Mouse (Mus musculus) CH12.LX (cell line): Measurements from ENCODE around the gene Ap3s2. TPM values are rescaled to one million over a fixed set of nuclear protein-coding genes. Genes with fewer than 3 reads are reported as not detected.

Source experiments
- DNase-seq: peaks from one replicate; pipeline ENCODE4 v3.0.0-alpha.2; 2013; ENCODE audit errors: extremely low read depth
- H3K27ac ChIP-seq: 2 replicates; pipeline ENCODE4 v1.5.1; 2012; ENCODE audit warnings: low read depth, mild to moderate bottlenecking, control low read depth, moderate library complexity; ENCODE audit not compliant: insufficient read depth
- H3K27me3 ChIP-seq: replicated peaks from 2 replicates; pipeline ENCODE3; 2012; ENCODE audit warnings: inconsistent platforms
- H3K36me3 ChIP-seq, 2 experiments: replicated peaks in 1 of 2; 2 replicates each; pipeline versions ENCODE3 to v1.6.1; 2012; ENCODE audit warnings: inconsistent platforms in 1 of 2, low read length in 1 of 2, mild to moderate bottlenecking in 1 of 2, mixed read lengths in 1 of 2, moderate library complexity in 1 of 2; ENCODE audit not compliant: control insufficient read depth in 1 of 2, insufficient read depth in 1 of 2
- H3K4me1 ChIP-seq, 2 experiments: 2 replicates each; pipeline ENCODE4 v1.6.1; 2012; ENCODE audit warnings: inconsistent platforms in 1 of 2, moderate library complexity in 1 of 2; ENCODE audit not compliant: insufficient read depth in 2 of 2, control insufficient read depth in 1 of 2
- H3K4me2 ChIP-seq: 2 replicates; pipeline ENCODE4 v1.6.1; 2012; ENCODE audit warnings: low read depth, mild to moderate bottlenecking, control low read depth; ENCODE audit not compliant: poor library complexity, insufficient read depth, severe bottlenecking
- H3K4me3 ChIP-seq, 3 experiments: fragments of 150-350 bp in 1 of 3; sonication (generic) in 1 of 3; replicated peaks in 1 of 3; 2 replicates each; pipeline versions ENCODE3 to v1.5.1; 2011 to 2012; ENCODE audit warnings: low read depth in 2 of 3, low read length in 2 of 3, mild to moderate bottlenecking in 2 of 3, moderate library complexity in 2 of 3, control low read depth in 1 of 3, improper control_type of control experiment in 1 of 3, inconsistent platforms in 1 of 3, mixed read lengths in 1 of 3; ENCODE audit not compliant: poor library complexity in 1 of 3
- H3K79me2 ChIP-seq: replicated peaks from 2 replicates; pipeline ENCODE4 v1.6.1; 2012; ENCODE audit warnings: mild to moderate bottlenecking, moderate library complexity; ENCODE audit not compliant: control insufficient read depth, poor library complexity, insufficient read depth, severe bottlenecking; ENCODE audit errors: extremely low read depth
- H3K9ac ChIP-seq: 2 replicates; pipeline ENCODE4 v1.6.1; 2012; ENCODE audit warnings: low read depth, mild to moderate bottlenecking, control low read depth, moderate library complexity; ENCODE audit not compliant: insufficient read depth
- H3K9me3 ChIP-seq: replicated peaks from 2 replicates; pipeline ENCODE3; 2012; ENCODE audit warnings: low read length, inconsistent platforms, mixed read lengths
- CHD1 ChIP-seq: IDR thresholded peaks from 2 replicates; pipeline ENCODE4 v1.6.1; 2012; ENCODE audit warnings: low read depth, low read length, improper control_type of control experiment, inconsistent platforms
- ELF1 ChIP-seq: IDR thresholded peaks from 2 replicates; pipeline ENCODE4 v1.6.1; 2014; ENCODE audit warnings: low read depth, mild to moderate bottlenecking, inconsistent platforms, low read length, improper control_type of control experiment
- ETS1 ChIP-seq: conservative IDR thresholded peaks from 2 replicates; pipeline ENCODE4 v1.6.1; 2012; ENCODE audit warnings: low read depth, mild to moderate bottlenecking, inconsistent platforms, low read length, improper control_type of control experiment, moderate library complexity
- GABPA ChIP-seq: IDR thresholded peaks from 2 replicates; pipeline ENCODE4 v1.6.1; 2012; ENCODE audit warnings: low read depth, low read length, improper control_type of control experiment, inconsistent platforms; ENCODE audit not compliant: insufficient replicate concordance
- IRF4 ChIP-seq: IDR thresholded peaks from 2 replicates; pipeline ENCODE4 v1.6.1; 2014; ENCODE audit warnings: low read depth, mild to moderate bottlenecking, inconsistent platforms, low read length, improper control_type of control experiment
- JUN ChIP-seq: IDR thresholded peaks from 2 replicates; pipeline ENCODE4 v1.6.1; 2011; ENCODE audit warnings: low read depth, mild to moderate bottlenecking, low read length, improper control_type of control experiment, moderate library complexity; ENCODE audit not compliant: insufficient read depth
- JUND ChIP-seq: conservative IDR thresholded peaks from 2 replicates; pipeline ENCODE4 v1.6.1; 2011; ENCODE audit warnings: low read depth, low read length, improper control_type of control experiment
- KAT2A ChIP-seq: IDR thresholded peaks from 2 replicates; pipeline ENCODE4 v1.6.1; 2012; ENCODE audit warnings: low read length, improper control_type of control experiment, inconsistent platforms; ENCODE audit not compliant: insufficient replicate concordance
- MAZ ChIP-seq: IDR thresholded peaks from 2 replicates; pipeline ENCODE4 v1.6.1; 2012; ENCODE audit warnings: low read depth, mild to moderate bottlenecking, inconsistent platforms, low read length, improper control_type of control experiment, moderate library complexity
- MEF2A ChIP-seq: IDR thresholded peaks from 2 replicates; pipeline ENCODE4 v1.6.1; 2014; ENCODE audit warnings: low read depth, mild to moderate bottlenecking, inconsistent platforms, low read length, improper control_type of control experiment, borderline replicate concordance
- MYC ChIP-seq: IDR thresholded peaks from 2 replicates; pipeline ENCODE4 v1.6.1; 2011; ENCODE audit warnings: low read depth, mild to moderate bottlenecking, improper control_type of control experiment, low read length
- POLR2A ChIP-seq: IDR thresholded peaks from 2 replicates; pipeline ENCODE4 v1.6.1; 2011; ENCODE audit warnings: low read depth, mild to moderate bottlenecking, improper control_type of control experiment, low read length
- POLR2AphosphoS2 ChIP-seq: IDR thresholded peaks from 2 replicates; pipeline ENCODE4 v1.6.1; 2011; ENCODE audit warnings: low read depth, low read length, improper control_type of control experiment
- SIN3A ChIP-seq: IDR thresholded peaks from 2 replicates; pipeline ENCODE4 v1.6.1; 2012; ENCODE audit warnings: low read length, improper control_type of control experiment, inconsistent platforms
- TCF12 ChIP-seq: IDR thresholded peaks from 2 replicates; pipeline ENCODE4 v1.6.1; 2014; ENCODE audit warnings: low read depth, mild to moderate bottlenecking, inconsistent platforms, low read length, improper control_type of control experiment
- USF1 ChIP-seq: IDR thresholded peaks from 2 replicates; pipeline ENCODE4 v1.6.1; 2014; ENCODE audit warnings: low read depth, mild to moderate bottlenecking, inconsistent platforms, low read length, improper control_type of control experiment
- USF2 ChIP-seq: conservative IDR thresholded peaks from 2 replicates; pipeline ENCODE4 v1.6.1; 2011; ENCODE audit warnings: low read depth, low read length, improper control_type of control experiment
- ZNF384 ChIP-seq: IDR thresholded peaks from 2 replicates; pipeline ENCODE4 v1.6.1; 2012; ENCODE audit warnings: low read depth, low read length, improper control_type of control experiment, inconsistent platforms
- dilution Hi-C: fragments of 300-500 bp; cut with MboI; formaldehyde crosslinking; loops from 2 replicates; pipeline ENCODE4 v1.14.3; 2020; ENCODE audit warnings: low sequenced_read_pairs; ENCODE audit not compliant: extremely low pct_unique_long_range_greater_than_20kb, extremely low pct_ligation_motif_present
- in situ Hi-C: fragments of 300-500 bp; cut with MboI; formaldehyde crosslinking; loops from 3 replicates; pipeline ENCODE4 v1.14.3; 2019; ENCODE audit warnings: low sequenced_read_pairs, low pct_ligation_motif_present, low pct_unique_long_range_greater_than_20kb, mixed read lengths
- polyA plus RNA-seq: library from polyadenylated mRNA; unstranded; fragments of >175 nt; gene quantifications from 2 replicates; pipeline ENCODE4 v1.2.1, GENCODE M21; 2012; ENCODE audit warnings: low read depth; ENCODE audit not compliant: insufficient read length
- total RNA-seq, 2 experiments: library from RNA; depleted of rRNA; stranded (reverse); fragments of 300-350 nt in 1 of 2; fragments of >200 nt in 1 of 2; gene quantifications; 2 replicates each; pipeline ENCODE4 v1.2.3; 2012 to 2014

The Ap3s2 gene
- total and polyA plus RNA-seq, 3 experiments: 12.7 to 21.8 (median 14.9) TPM

DNA sequence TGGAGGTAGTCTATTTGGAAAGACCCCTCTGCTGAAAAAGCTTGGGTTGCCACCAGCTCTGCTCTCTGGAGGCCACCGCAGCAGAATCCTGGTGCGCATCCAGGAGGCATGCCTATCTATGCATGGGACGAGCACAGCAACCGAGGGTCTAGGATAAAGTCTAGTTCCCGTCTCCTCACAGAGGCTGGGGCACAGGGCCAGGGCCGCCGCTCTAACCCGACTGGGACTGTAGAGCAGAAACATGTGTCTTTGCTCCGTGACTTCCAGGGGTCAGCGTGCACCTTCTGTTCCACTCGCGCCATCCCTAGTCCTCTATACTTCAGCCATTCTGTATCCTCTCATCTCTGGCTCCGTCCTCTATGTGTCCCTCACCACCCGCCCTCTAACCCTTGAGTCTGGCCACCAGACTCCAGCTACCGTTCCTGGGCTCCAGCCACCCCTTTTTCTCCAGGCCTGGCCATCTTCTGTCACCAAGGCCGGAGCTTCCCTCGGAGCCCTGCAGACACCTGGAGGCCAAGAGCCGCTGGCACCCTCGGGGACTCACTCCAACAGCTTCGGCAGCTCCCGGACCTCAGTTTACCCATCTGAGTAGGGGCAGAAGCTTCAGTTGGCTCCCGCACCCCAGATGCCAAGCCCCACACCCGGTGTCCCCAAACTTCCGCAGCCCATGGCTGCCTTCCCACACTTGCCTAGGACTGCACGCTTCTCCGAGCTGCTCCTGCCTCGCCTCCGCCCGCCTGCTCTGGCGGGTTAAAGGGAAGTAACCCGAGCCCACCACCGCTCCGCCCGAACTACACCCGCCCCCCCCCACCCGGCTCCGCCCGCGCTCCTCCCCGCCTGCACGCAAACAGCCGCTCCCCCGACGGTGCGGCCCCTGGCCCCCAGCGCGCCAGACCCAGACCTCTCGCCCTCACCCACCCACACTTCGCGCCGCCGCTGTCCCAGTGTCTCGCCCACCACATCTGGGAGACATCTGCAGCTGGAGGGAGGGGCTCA is 72.7 kb downstream of the Ap3s2 start:
- Histone ChIP-seq H3K4me3 (peak overlapping the region in 1 of 3 experiments; percentile 51), H3K4me2 (peak overlapping the region; percentile 65), H3K27me3 (peaks cover 49% of the 10 kb centered on the region), H3K27ac (no peak overlapping the region), H3K9ac (no peak overlapping the region), H3K4me1 (0 out of 4 replicates have a peak, but pooled peaks cover 0 to 2% of the 10 kb centered on the region in 2 experiments), H3K79me2 (no peaks in the 10 kb centered on the region), H3K9me3 (no peaks in the 10 kb centered on the region), H3K36me3 (no peaks in the 10 kb centered on the region)
- no peak for DNase-seq
- dilution Hi-C loops: no loop called here
- TF ChIP-seq MEF2A (no peak), POLR2A (no peak), MAZ (peak; percentile 37; the same call in 1 of the 2 replicates)
- in situ Hi-C loops: no loop called here

GRCm38 (mm10) chr7:79846342-79846741 is 74.1 kb downstream of the Ap3s2 start:
- Histone ChIP-seq H3K27me3 (peaks cover 60% of the 10 kb centered on the region), H3K4me2 (no peak overlapping the region), H3K36me3 (no peaks in the 10 kb centered on the region), H3K79me2 (no peaks in the 10 kb centered on the region), H3K9me3 (no peaks in the 10 kb centered on the region), H3K9ac (no peak overlapping the region), H3K4me3 (no peak overlapping the region), H3K27ac (no peak overlapping the region), H3K4me1 (0 out of 4 replicates have a peak, but pooled peaks cover 0 to 2% of the 10 kb centered on the region in 2 experiments)
- in situ Hi-C loops: no loop called here
- DNase-seq: no peak
- TF ChIP-seq USF1 (no peak), SIN3A (no peak), ETS1 (no peak), POLR2AphosphoS2 (no peak)
- dilution Hi-C loops: no loop called here

DNA sequence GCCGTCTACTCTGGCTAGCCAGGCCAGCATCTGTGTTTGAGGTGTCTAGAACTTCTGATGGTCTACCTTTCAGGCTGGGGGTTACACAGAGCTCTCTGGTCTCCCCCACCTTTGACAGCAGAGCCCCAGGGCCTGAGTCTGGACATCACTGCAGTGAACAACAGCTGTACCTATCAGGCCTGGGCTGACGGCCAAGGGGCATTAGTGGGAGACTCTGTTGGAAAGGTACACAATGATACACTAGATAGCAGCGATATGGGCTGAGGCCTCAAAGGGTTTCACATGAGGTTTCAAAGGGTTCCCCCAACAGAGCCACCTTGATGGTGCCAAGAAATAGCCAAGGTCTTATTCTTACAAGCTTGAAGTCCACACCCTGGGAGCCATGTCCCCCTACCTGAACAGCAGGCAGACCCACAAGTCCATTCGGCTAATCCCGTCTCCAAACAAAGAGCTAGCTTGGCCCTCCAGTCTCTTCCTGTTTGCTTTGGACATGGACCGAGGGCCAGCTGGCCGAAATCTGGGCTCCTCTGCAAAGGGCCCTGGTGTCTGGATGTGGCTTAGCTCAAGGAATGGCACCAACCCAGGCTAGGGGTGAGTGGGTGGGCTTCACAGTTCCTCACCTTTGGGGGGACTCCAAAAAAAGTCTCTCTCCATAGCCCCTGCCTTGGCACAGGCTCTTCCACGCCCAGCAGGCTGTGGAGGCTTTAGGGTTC is 76.2 kb downstream of the Ap3s2 start:
- in situ Hi-C loops (no loop called here), dilution Hi-C loops (no loop called here)
- Histone ChIP-seq H3K9ac (no peak overlapping the region), H3K4me1 (0 out of 4 replicates have a peak, but pooled peaks cover 0 to 2% of the 10 kb centered on the region in 2 experiments), H3K4me2 (no peak overlapping the region), H3K4me3 (no peak overlapping the region), H3K79me2 (no peaks in the 10 kb centered on the region), H3K27me3 (peaks cover 61% of the 10 kb centered on the region), H3K9me3 (no peaks in the 10 kb centered on the region), H3K36me3 (no peaks in the 10 kb centered on the region), H3K27ac (no peak overlapping the region)
- DNase-seq: no peak
- no peak for TF ChIP-seq USF1
- TF ChIP-seq KAT2A: no peak
- no peak for TF ChIP-seq SIN3A
- no peak for TF ChIP-seq MAZ
- no peak for TF ChIP-seq POLR2AphosphoS2
- TF ChIP-seq IRF4: no peak
- no peak for TF ChIP-seq TCF12
- TF ChIP-seq JUND: no peak
- TF ChIP-seq CHD1: no peak
- no peak for TF ChIP-seq USF2
- no peak for TF ChIP-seq ZNF384
- no peak for TF ChIP-seq GABPA
- TF ChIP-seq MYC: no peak
- TF ChIP-seq JUN: no peak
- TF ChIP-seq ELF1: no peak
